Mouse (Mus musculus): Measurements from ENCODE around the gene Fryl. TPM values are rescaled to one million over a fixed set of nuclear protein-coding genes. Genes with fewer than 3 reads are reported as not detected.

Fryl gene
- total and polyA plus RNA-seq, 2 experiments from 2014 or later = 17.7 to 53.6 TPM

DNA sequence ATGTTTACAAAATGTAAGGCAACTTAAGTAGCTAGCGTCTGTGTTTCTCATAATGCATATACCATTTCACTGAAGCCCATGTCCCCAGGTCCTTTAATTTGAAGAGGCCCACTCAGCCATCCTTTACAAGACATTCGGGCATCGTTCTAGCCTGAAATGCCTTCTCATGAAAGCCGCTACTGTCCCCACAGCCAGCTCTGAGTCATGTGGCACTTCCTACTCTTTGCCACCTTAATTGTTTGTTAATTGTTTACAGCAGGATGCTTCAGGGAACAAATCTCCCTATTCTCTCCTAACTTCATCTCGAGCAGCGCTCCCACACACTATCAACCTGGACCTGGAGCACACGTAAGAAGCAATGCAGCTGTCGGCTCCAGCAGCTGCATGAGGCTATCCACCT is 8.2 kb downstream of the Fryl start:
- no peak for TF ChIP-seq CTCF (IDR thresholded peaks at IDR 0.05; ENCODE audit: low read depth)
- WGBS = 62% methylated on average over 8 of the region's 8 CpGs
- Histone ChIP-seq H3K9ac (no peak overlapping the region), H3K27me3 (ENCODE audit: insufficient read depth, low read length) (no peaks in the 10 kb centered on the region), H3K9me3 (ENCODE audit: low read length) (no peaks in the 10 kb centered on the region), H3K4me2 (ENCODE audit: low read depth) (no peak overlapping the region), H3K4me3 (ENCODE audit: low read depth, low read length) (no peak overlapping the region), H3K27ac (ENCODE audit: low read depth, low read length) (no peak overlapping the region), H3K4me1 (ENCODE audit: insufficient read depth) (no peaks in the 10 kb centered on the region), H3K36me3 (ENCODE audit: insufficient read depth) (no peaks in the 10 kb centered on the region)
- DNase-seq = no peak
- no peak for ATAC-seq

DNA sequence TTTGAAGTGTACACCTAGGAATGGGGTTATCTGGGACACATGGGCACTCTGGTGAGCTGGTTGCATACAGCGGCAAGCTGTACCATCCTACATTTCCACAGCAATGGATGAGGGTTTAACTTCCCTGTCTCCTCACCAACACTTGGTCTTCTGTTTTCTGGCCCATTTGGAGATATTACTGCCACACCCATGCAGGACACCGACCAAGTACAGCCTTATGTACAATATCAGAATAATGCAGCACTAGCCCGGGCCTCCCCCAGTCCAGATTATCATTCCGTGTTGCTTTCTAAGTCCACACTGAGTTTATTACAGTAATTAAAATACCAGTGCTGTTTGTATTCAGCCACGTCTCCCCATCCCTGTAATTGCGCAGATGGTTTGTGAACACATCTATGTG is 10.0 kb downstream of the Fryl start:
- no peak for DNase-seq
- WGBS = 84% methylated on average over 6 of the region's 6 CpGs
- Histone ChIP-seq H3K27ac (ENCODE audit: low read depth, low read length) (no peak overlapping the region), H3K4me1 (ENCODE audit: insufficient read depth) (peaks cover 9% of the 10 kb centered on the region; the same call in 1 of the 2 replicates), H3K27me3 (ENCODE audit: insufficient read depth, low read length) (no peaks in the 10 kb centered on the region), H3K4me2 (ENCODE audit: low read depth) (no peak overlapping the region), H3K36me3 (ENCODE audit: insufficient read depth) (no peaks in the 10 kb centered on the region), H3K4me3 (ENCODE audit: low read depth, low read length) (no peak overlapping the region), H3K9ac (no peak overlapping the region), H3K9me3 (ENCODE audit: low read length) (no peaks in the 10 kb centered on the region)
- ATAC-seq = no peak
- TF ChIP-seq CTCF (IDR thresholded peaks at IDR 0.05; ENCODE audit: low read depth) = no peak

DNA sequence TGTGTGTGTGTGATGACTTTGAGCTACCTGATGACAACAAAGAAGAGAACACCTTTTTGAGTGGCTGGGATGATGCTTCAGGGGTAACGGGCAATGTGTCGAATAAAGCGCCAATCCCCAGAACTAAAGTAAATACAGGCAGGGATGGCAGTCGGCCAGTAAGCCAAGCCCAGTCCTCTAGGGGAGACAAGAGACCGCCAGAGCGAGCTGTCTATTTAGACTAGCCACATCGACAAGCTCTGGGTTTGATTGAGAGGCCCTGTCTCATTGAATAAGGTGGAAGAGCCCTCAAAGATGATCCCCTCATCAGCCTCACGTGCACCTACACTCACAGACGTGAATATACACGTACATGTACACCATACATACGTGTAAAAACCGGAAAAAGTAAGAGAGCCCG is 12.0 kb downstream of the Fryl start:
- Histone ChIP-seq H3K4me3 (ENCODE audit: low read depth, low read length) (no peak overlapping the region), H3K36me3 (ENCODE audit: insufficient read depth) (no peaks in the 10 kb centered on the region), H3K4me2 (ENCODE audit: low read depth) (no peak overlapping the region), H3K9me3 (ENCODE audit: low read length) (no peaks in the 10 kb centered on the region), H3K4me1 (ENCODE audit: insufficient read depth) (peaks cover 9% of the 10 kb centered on the region; the same call in 1 of the 2 replicates), H3K9ac (no peak overlapping the region), H3K27ac (ENCODE audit: low read depth, low read length) (no peak overlapping the region), H3K27me3 (ENCODE audit: insufficient read depth, low read length) (no peaks in the 10 kb centered on the region)
- TF ChIP-seq CTCF (IDR thresholded peaks at IDR 0.05; ENCODE audit: low read depth) = no peak
- DNase-seq = peak; percentile 67
- 51% methylated on average over 13 of the region's 13 CpGs for WGBS
- peak; percentile 63; the same call in 1 of the 2 replicates for ATAC-seq

DNA sequence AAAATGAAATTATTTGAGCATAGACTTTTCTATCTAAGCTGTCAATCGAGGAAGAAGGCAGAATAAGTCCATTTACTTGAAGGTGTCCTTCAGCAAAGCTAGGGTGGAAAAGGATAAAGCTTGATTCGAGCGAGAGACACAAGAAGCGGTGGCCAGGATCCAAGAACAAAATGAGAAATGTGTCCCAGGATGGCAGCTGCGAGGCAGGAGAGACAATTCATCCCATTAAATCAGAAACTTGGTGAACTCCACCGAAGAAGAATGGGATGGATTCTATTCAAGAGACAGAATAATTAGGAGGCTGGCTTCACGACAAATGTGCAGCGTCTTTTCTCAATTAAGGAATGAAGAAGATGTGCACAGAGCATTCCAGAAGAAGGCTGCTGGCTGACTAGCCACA is 14.5 kb downstream of the Fryl start:
- DNase-seq (no peak), ATAC-seq (no peak)
- no peak for TF ChIP-seq CTCF (IDR thresholded peaks at IDR 0.05; ENCODE audit: low read depth)
- H3K9me3 ChIP-seq (ENCODE audit: low read length) = no peaks in the 10 kb centered on the region
- no peak overlapping the region for H3K27ac ChIP-seq (ENCODE audit: low read depth, low read length)
- no peaks in the 10 kb centered on the region for H3K36me3 ChIP-seq (ENCODE audit: insufficient read depth)
- peaks cover 10% of the 10 kb centered on the region; the same call in 1 of the 2 replicates for H3K4me1 ChIP-seq (ENCODE audit: insufficient read depth)
- no peak overlapping the region for H3K4me3 ChIP-seq (ENCODE audit: low read depth, low read length)
- H3K9ac ChIP-seq = no peak overlapping the region
- H3K4me2 ChIP-seq (ENCODE audit: low read depth) = no peak overlapping the region
- 27% methylated on average over 8 of the region's 8 CpGs for WGBS
- no peaks in the 10 kb centered on the region for H3K27me3 ChIP-seq (ENCODE audit: insufficient read depth, low read length)

DNA sequence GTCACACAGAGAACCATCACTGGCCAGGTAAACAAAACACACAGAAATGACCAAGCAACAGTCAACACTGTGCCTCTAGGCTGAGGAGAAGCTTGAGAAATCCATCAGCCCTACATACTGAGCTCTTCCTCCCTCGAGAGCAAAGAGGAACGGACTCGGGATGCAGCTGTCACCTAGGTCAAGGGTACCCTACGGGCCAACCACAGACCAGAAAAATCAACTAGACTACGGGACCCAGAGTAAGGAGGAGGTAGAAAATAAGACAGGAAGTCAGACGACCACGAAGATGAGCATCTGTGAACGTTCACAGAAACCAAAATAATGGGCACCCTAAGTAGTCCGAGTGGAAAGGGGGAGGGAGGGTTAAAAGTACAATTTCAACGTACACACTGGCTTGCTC is 15.1 kb downstream of the Fryl start:
- Histone ChIP-seq H3K9ac (no peak overlapping the region), H3K4me3 (ENCODE audit: low read depth, low read length) (no peak overlapping the region), H3K27me3 (ENCODE audit: insufficient read depth, low read length) (no peaks in the 10 kb centered on the region), H3K4me2 (ENCODE audit: low read depth) (no peak overlapping the region), H3K9me3 (ENCODE audit: low read length) (no peaks in the 10 kb centered on the region), H3K27ac (ENCODE audit: low read depth, low read length) (no peak overlapping the region), H3K4me1 (ENCODE audit: insufficient read depth) (peaks cover 13% of the 10 kb centered on the region; the same call in 1 of the 2 replicates), H3K36me3 (ENCODE audit: insufficient read depth) (no peaks in the 10 kb centered on the region)
- ATAC-seq = no peak
- WGBS = 77% methylated on average over 10 of the region's 10 CpGs
- DNase-seq = no peak
- no peak for TF ChIP-seq CTCF (IDR thresholded peaks at IDR 0.05; ENCODE audit: low read depth)

DNA sequence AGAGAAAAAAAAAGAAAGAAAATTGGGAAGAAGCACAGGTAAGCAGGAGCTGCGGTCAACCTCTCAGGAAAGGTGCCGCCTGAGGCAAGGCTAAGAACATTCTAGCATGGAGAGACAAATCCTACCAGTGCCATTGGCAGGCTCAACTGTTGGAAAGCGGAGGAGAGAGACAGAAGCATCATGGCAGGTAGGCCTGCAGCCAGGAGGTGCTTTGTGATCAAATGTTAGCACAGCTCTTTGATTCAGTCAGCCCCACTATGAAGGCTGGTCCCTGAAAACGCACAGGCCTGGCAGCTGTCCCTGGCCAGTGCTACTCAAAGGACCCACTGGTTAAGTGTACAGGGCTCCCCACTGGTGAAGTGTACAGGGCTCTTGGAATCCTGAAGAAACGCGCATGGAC is 16.0 kb downstream of the Fryl start:
- H3K4me2 ChIP-seq (ENCODE audit: low read depth) = no peak overlapping the region
- no peaks in the 10 kb centered on the region for H3K9me3 ChIP-seq (ENCODE audit: low read length)
- no peaks in the 10 kb centered on the region for H3K27me3 ChIP-seq (ENCODE audit: insufficient read depth, low read length)
- WGBS = 77% methylated on average over 6 of the region's 6 CpGs
- no peak for DNase-seq
- no peaks in the 10 kb centered on the region for H3K36me3 ChIP-seq (ENCODE audit: insufficient read depth)
- no peak for ATAC-seq
- H3K9ac ChIP-seq = no peak overlapping the region
- H3K4me1 ChIP-seq (ENCODE audit: insufficient read depth) = peaks cover 13% of the 10 kb centered on the region; the same call in 1 of the 2 replicates
- no peak overlapping the region for H3K4me3 ChIP-seq (ENCODE audit: low read depth, low read length)
- no peak overlapping the region for H3K27ac ChIP-seq (ENCODE audit: low read depth, low read length)
- TF ChIP-seq CTCF (IDR thresholded peaks at IDR 0.05; ENCODE audit: low read depth) = no peak

DNA sequence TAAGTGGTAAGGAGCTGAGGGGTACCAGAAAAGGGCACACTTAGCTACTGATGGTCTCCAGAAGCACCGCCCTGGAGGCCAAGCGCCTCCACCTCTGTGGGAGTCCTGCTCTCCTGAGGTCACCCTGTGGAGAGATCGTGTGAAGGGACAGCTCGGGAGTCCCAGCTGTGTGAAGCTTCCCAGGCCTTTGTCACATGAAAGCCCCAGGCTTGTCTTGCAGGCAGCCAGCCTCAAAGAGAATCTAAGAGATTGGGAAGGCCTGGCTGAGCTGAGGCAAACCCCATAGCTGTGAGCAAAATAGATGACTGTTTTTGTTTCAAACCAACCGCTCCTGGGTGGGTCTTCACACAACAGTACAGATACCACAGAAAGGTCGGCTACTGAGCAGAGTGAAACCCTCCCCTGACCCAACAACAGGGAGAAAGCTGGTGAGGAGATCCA is 19.5 kb downstream of the Fryl start:
- no peaks in the 10 kb centered on the region for H3K36me3 ChIP-seq (ENCODE audit: insufficient read depth)
- H3K9me3 ChIP-seq (ENCODE audit: low read length) = no peaks in the 10 kb centered on the region
- H3K27me3 ChIP-seq (ENCODE audit: insufficient read depth, low read length) = no peaks in the 10 kb centered on the region
- 27% methylated on average over 6 of the region's 6 CpGs for WGBS
- H3K9ac ChIP-seq = no peak overlapping the region
- H3K4me2 ChIP-seq (ENCODE audit: low read depth) = no peak overlapping the region
- ATAC-seq = no peak
- H3K4me3 ChIP-seq (ENCODE audit: low read depth, low read length) = no peak overlapping the region
- no peak for DNase-seq
- H3K4me1 ChIP-seq (ENCODE audit: insufficient read depth) = 0 out of 2 replicates have a peak, but pooled peaks cover 7% of the 10 kb centered on the region
- TF ChIP-seq CTCF (IDR thresholded peaks at IDR 0.05; ENCODE audit: low read depth) = no peak
- H3K27ac ChIP-seq (ENCODE audit: low read depth, low read length) = 0 out of 2 replicates have a peak overlapping the region, but pooled peaks have one; percentile 29
